Mouse (Mus musculus): ENCODE data around the gene Polk. TPM values are rescaled to one million over a fixed set of nuclear protein-coding genes. Genes with fewer than 3 reads are reported as not detected.
A peak's percentile ranks its signal among the peaks of the same experiment; 100 is the strongest.

Gene Polk
- total RNA-seq, 2 experiments from 2014 or later: 13.5 to 14.3 TPM

DNA sequence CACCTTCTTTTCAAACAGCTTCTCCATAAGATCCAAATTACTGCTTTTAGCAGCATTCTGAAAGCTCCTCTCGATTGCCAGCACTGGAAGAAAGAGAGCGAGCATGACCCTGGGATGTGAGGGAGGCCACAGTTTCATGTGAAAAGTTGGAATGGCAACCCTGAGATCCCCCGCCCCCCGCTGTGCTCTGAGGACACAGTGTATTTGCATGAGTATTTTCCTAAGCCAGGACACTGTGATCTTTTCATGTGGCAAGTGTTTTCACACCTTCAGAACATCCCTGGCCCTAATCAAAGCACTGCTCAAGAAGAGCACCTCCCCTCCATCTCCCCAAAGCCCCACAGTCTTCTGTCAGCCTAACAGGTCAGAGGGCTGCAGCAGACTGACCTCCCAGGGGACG, 77.1 kb downstream of the Polk start:
- no peak for DNase-seq (ENCODE audit: low spot score in 2 of 2)

DNA sequence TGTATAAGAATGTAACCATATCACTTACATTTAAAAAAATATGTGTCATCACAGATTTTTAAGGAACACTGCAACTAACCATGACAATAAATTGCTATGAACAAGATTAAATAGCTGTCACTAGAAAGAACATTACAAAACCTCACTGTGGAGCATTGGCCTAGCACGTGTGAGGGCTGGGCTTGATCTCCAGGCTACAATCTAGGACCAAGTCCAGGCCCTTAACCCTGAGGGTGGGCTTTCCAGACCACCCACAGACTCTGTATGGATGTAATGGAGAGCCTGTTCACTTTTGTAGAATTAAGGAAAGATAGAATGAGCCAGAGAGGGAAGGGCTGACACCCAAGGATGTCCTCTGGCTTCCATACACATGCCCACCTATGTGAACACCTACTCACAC, 79.7 kb downstream of the Polk start:
- no peak for DNase-seq (ENCODE audit: low spot score in 2 of 2)

DNA sequence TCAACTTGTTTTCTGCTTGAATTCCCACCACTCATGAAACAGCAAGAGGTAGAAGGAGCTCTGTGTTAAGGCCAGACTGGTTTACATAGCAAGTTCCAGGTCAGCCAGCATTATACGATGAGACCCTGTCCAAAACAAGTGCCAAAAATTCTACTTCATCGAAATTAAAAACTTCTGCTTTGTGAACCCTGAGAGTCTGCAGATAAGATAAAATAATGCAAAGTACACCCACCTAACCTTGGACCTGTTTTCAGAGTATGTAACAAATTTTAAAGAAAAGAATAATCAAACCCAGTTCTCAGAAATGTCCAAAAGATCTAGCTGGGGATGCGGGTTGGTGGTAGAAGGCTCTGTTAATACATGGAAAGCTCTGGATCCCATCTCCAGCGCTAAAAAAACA, 83.8 kb downstream of the Polk start:
- DNase-seq (ENCODE audit: low spot score in 2 of 2): no peak

DNA sequence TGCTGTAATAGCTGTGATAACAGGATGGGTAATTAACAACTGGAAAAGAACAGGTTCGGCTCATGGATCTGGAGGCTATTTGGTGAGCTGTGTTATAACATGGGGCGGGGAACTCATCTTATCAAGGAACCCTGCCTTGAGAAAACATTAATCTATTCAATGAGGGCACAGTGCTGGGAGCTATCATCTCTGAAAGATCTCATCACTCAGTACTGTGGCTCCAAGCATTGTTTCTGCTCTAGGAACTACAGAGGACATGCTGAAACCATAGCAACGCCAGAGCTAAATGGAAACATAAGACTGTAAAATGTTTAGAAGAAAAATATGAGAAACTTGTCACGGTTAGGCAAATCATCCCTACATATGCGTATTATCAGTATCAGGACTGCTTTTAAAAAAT, 84.4 kb downstream of the Polk start:
- no peak for DNase-seq (ENCODE audit: low spot score in 2 of 2)

DNA sequence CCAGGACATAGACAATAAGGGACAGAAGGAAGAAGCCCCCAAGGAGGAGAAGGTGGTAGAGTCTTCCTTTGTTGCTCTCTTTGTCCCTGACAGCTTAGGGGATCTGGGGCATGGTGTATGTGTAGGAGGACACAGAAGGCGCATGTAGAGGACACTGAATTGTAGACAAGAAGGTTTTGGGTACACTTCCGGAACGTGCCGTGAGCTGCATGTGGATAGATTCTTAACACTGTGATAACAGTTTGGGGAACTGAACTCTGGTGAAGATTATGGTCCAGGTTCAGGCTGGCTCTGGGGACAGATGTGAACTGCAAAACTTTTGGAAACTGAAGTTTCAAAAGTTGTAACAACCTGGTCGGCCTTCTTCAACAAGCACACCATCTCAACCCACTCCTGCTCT, 84.8 kb downstream of the Polk start:
- DNase-seq (ENCODE audit: low spot score in 2 of 2): no peak

DNA sequence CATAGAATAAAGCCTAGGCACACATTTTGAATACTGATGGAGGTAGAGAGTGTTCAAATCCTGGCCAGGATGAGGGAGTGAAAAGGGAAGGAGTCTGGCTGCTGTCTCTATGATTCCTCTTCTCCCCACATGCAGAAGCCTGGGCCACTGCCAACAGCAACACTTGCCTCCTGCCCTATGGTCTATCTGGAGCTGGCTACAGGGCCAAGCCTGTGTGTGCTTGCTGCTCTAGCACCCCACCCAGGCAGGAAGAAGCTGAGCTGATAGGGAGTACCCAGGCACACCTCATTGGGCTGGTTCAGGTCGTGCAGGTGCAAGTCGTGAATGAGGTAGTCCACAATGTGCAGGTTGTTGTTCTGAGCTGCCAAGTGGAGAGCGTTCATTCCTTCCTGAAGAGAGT, 88.1 kb downstream of the Polk start:
- no peak for DNase-seq (ENCODE audit: low spot score in 2 of 2)

DNA sequence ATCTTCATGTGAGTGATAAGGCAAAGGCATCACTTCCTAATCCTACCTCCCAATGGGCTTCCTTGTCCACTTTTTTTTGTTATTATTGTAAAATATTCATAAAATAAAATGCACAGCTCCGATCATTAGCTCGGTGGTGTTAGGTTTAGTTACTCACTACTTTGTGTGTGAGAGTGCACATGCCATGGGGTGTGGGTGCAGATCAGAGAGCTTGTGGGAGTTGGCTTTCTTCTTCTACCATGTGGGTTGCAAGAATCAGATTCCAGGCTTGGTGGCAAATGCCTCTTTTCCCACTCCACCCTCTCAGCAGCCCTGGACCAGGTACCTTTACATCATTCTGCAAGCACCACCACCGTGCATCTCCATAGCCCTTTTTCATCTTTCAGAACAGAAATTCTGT, 89.8 kb downstream of the Polk start:
- no peak for DNase-seq (ENCODE audit: low spot score in 2 of 2)

DNA sequence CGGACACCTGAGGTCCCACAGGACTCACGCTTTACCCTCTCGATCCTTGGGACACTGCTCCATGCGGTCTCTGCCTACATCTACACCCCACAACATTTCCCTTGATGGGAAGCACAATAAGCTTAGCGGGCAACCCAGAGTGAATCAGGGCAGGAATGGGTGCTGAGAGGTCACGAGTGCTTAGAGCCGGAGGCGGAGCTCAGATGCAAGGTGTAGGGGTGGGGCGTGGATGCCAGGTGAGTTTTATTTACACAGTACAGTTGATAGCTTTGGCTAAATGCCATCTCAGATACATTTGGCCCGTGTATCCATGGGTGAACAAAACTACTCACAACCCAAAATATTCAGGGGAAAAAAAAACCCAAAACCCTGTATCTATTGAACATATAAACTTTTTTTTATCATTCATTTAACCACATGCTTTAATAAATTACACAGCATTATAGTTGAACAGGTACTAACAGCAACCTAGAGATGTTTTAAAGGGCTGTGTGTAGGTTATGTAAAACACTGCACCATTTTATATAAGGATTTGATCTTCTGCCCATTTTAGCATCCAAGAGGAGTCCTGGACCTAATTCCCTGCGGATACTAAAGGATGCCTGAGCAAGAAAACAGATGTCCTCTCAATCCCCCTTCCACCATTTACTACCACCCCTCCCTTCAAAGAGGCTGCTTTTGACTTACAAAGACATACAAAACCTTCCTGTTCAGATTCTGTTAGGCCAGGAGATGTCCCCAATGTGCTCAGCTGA, 90.8 kb downstream of the Polk start:
- no peak for DNase-seq (ENCODE audit: low spot score in 2 of 2)

DNA sequence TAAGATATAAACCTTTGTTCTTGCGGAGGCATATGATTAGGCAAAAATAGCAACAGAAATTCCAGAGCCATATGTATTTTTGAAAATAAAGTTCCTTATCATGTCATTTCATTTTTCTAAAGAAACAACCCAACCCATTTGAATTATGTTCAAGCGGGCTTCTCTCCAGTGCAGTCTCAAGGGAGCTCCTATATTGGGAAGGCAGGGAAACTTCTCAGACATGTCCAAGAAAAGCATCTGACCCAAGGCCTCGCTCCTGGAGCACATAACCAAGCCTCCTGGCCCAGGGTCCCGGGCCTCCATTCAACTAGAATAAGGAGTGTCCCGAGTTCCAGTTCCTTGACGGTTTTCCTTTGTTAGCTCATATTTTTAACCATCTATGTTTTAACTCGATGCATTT, 91.5 kb downstream of the Polk start:
- no peak for DNase-seq (ENCODE audit: low spot score in 2 of 2)

DNA sequence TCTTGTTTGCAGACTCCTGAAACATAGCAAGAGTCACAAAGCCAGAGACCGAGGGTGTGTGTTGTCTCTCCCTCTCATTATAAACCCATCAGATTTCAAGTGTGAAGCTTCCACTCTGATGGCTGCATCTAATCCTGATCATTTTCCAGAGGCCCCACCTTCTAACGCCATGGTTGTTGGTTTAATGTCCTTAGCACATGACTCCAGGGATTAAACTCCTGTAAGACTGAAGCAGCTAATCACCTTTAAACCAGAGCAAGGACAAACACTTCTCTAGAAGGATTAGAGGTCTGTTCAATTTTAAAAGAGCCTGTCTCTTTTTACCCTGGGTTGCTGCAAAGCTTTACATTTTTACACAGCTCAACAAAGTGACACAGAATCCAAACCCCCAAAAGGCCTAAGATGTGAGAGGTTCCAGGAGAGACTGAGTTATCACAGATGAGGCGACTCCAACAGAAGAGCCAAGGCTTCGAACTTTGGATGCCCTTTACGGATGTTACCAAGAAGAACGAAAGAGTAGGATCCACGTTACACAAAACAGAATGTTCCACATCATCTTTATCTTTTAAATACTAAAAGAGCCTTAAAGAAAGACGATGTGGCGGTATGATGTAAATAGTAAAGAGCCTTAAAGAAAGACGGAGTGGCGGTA, 92.0 kb downstream of the Polk start:
- DNase-seq (ENCODE audit: low spot score in 2 of 2): no peak

DNA sequence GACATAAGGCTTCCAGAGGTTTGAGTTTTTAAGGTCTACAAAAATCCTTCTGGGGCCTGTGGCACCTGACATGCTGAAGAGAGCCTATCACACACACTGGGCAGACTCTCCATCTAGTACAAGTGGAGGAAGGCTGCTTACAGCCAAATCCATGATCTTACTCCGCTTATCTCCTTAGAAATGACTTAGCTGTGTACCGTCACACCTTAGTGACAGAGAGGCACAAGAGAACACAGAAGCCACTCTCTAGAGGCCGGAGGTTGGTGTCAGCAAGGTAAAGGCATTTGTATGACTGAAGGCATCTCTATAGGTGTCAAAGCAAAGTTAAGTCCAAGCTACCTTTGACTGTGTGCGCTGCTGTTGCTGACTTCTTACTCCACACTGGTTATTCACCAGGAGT, 101.9 kb downstream of the Polk start:
- no peak for DNase-seq (ENCODE audit: low spot score in 2 of 2)

DNA sequence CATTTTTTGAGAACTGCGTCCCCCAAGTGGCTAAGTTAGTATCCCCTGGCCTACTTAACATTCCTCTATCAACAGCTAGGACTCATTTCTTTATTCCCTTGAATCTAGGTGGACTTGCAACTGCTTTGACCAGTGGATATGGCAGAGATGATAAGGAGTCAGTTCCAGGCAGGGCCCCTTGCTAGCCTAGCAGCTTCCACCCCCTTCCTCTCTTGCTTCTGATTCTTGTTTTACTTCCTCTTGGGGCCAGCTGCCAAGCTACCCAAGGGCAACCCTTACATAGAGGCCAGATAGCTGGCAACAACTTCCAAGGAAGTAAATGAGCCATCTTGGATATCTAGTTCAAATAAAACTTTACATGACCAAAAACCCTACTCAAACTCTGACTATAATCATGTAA, 105.5 kb downstream of the Polk start:
- no peak for DNase-seq (ENCODE audit: low spot score in 2 of 2)

DNA sequence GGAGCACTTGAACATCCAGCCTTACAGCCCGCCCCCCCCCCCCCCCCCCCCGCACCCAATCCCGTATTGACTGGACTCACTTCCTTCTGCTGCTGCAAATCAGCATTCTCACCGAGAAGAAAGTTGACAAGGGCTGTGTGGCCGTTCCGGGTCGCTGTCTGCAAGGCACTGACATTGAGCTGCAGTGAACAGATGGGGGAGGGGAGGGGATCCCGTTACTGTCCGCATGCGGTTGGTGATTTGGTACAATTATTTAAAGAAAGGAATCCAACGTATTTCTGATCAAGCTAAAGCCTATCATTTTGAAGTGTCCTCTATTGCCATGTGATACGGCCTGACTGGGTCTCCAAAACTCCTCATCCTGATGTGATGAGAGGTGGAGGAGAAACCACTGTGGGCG, 106.6 kb downstream of the Polk start:
- DNase-seq (ENCODE audit: low spot score in 2 of 2): no peak

DNA sequence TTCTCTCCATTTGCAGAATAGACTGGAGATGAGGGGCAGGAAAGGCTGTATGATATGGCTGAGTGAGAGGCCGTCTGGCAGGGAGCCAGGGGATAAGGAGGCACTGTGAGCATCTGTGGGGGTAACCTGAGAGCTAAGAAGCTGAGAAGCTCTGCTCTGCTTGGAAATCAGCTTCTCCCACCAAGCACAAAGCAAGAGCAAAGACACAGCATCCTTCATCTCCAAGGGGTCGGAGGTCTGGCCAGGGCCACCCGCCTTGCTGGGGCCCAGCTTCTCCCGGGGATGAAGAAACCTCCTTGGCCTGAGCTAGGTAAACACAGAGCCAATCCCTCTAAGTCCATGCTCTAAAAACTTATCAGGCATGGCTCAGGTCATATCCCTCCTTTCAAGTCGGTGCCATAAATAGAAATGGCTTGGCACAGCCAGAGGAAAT, 107.5 kb downstream of the Polk start:
- DNase-seq (ENCODE audit: low spot score in 2 of 2): no peak

DNA sequence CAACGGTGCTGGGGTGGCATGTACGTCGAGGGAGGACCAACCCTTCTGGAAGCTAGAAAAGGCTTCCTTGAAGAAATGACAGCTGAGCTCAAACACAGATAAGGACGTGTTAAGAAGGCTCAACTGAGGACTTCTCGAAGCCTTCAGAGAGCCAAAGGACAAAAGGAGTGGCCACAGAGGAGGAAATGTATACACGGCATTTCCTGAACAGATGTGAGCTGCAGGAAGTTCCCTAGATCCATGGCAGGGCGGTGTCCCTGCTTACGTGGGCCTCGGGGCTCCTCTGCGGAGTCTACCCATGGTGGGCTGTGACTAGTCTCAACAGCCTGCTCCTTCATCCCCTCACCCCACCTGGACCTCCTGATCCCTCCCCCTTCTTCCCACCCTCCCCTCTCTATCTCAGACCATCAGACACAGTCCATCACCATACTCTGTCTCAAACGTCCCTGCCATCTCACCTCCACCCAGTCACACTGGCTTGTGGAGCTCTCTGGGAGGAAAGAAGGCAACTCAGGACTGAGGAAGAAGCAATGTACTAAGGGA, 108.7 kb downstream of the Polk start:
- DNase-seq (ENCODE audit: low spot score in 2 of 2): no peak

DNA sequence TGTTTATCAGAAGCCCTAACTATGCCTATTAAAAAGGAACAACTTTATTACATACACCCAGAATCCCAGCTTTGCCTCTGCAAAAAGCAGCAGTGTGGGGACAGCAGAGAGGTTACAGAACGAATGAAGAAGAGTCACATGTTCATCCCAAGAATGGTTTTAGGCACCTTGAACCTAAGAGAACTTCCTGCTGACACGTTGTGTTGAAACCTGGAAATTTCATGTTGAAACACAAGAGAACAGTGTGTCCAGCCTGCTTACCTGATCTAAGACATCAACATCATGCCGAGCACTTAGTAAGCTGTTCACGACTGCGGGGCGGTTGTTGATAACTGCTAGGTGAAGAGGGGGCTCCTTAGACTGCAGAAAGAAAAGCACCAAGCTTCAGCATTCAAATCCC, 109.3 kb downstream of the Polk start:
- DNase-seq (ENCODE audit: low spot score in 2 of 2): no peak

DNA sequence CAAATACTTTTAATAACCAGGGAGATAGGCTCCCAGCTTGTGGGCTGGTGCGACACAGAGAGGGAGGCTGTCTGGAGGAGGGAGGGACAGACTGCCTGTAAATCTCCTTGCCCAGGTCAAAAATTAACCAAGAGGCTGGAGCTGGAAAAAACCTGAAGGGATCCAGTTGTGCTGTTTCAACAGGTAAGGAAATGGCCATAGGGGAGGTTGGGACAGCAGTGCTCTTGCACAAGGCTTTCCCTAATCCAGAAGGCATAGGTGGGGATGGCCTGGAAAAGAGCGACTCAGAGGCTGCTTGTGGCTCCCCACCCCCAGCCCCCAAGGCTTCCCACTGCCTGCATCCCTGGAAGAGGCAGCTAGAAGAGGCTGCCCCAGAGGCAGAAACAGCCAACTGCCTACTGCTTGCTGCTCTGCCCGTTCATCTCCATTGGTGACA, 110.0 kb downstream of the Polk start:
- no peak for DNase-seq (ENCODE audit: low spot score in 2 of 2)

DNA sequence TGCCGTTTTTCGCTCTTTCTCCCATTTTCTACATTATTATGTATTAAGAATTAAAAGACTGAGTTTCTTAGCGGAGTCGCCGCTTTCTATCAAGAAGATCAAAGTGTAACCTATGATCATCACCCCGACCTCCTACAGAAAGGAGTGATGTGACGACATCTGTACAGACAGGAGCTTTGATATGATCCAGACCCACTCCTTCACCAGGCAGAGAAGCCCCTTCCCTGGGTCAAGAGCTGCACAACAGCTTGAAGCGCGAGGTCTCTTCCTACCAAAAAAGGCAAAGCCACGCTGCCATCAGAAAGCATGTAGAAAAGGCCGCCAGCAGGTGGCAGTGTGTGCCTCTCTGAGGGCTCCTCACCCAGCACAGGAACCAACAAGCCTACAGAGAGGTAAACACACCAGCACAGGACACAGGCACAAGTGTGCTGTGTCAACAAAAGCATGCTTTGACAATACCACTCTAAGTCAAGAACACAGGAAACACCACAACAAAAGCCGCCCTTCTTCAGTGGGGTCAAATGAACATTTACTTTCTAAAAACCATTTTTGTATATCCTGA, 110.7 kb downstream of the Polk start:
- DNase-seq (ENCODE audit: low spot score in 2 of 2): peak; percentile 73 to 93
